Mouse (Mus musculus) urinary bladder, postnatal 14 days (tissue): Measurements from ENCODE around the gene Il17d.
A peak's percentile ranks its signal among the peaks of the same experiment; 100 is the strongest.

Experiments used
- DNase-seq: peaks from one replicate; pipeline ENCODE4 v3.0.0; 2021; ENCODE audit warnings: low spot score

Il17d gene

DNA sequence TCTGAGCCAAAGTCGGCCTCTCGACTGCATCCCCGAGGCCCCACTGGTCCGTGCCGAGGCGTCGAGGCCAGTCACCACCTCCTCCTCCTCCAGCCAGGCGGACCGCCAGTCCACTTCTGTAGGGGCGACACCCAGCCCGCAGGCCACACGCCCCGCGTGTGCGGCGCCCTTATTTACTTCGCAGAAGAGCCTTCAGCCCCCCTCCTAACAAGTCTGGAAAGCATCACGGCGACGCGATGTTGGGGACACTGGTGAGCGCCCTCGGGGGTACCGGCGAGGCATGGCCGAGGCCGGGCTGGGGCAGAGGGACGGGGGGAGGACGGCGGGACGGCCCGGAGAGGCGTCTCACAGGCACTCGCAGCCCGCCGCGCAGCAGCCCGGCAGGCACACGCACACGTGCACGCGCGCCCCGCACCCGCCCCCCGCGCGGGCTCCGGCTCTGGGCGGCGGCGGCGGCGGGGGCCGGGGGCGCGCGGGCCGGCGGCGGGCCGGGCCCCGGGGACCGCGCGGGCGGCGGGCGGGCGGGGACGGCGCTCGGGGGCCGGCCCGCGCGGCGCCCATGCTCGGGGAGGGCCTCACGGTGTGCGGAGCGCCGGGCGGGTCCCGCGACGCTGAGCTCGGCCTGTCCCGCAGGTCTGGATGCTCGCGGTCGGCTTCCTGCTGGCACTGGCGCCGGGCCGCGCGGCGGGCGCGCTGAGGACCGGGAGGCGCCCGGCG is at the start of gene Il17d:
Il17d (plus strand) TSS at position 107 of the 717 bp plus-strand sequence.
- DNase-seq: peak; percentile 21

- peak; percentile 4 for DNase-seq
These were observed 49.5 kb upstream of the Il17d start for GRCm38 (mm10) chr14:57475057-57475456.

DNA sequence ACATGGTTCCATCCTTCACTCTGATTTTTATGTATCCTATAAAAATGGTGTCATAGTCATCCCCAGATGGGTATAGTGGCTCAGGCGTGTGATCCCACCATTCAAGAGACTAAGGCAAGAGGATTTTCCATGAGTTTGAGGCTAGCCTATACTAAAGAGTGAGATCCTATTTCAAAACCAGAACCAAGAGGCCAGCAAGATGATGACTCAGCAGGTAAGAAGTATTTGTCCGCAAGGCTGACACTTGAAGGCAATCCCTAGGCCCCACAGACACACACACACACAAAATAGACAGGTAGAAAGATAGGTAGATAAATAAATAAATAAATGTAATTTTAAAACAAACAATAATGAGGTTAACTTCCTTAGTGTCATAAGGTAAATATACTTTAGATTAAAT is 42.3 kb upstream of the Il17d start:
- no peak for DNase-seq

GRCm38 (mm10) chr14:57484183-57484582 is 40.4 kb upstream of the Il17d start:
- no peak for DNase-seq

DNA sequence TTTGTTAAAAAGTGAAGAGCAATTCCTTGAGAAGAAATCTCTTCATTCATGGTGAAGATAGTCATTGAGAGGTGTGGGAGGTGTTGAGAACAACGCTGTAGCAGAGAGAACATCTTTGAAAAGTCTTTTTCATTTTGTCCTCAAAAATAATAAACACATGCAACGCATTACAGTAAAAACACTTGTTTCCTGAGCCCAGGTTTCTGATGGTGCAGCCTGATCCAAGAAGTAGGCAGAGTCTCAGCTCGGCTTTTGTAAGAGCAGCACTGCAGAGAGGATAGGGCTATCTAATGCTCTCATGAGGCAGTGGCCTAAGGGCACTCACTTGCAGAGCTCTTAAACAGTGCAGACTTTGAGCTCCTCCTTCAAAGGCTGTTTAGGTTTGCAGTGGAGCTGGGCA is 34.9 kb upstream of the Il17d start:
- no peak for DNase-seq

DNA sequence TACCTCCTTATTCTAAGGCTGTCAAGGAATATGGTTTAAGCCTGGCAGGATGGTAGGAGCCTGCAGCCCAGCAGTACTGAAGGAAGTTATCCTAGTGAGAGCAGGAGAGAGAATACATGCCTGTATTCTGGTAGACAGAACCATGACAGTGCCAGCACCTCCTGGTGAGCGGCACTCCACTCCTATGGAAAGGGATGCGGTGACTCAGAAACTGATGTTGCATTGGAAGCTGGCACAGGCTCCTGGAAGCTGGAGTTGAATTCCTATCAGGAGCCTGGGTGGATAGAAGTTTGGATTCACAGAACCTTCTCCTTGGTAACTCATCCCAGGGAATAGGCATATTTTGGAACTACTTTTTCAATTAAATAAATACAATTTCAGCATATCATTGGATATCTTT is 30.7 kb upstream of the Il17d start:
- no peak for DNase-seq

DNA sequence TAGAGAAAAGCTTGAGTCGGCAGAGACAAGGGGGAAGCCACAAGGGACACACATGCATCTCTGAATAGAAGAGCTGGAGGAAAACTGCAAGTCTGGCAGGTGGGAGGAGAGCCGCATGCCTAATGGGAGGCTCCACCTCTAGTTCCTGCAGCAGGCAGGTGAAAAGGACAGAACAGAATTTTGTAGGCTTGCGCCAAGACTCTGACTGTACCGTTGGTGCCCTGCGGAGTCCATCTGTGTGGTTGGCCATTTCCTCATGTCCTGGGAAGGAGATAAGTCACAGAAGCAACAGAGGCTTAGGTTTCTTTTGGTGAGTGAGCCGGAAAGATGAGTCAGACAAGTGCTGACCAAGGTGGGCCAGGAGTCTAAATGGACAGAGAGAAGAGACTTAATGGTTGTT is 20.8 kb upstream of the Il17d start:
- DNase-seq: no peak

DNA sequence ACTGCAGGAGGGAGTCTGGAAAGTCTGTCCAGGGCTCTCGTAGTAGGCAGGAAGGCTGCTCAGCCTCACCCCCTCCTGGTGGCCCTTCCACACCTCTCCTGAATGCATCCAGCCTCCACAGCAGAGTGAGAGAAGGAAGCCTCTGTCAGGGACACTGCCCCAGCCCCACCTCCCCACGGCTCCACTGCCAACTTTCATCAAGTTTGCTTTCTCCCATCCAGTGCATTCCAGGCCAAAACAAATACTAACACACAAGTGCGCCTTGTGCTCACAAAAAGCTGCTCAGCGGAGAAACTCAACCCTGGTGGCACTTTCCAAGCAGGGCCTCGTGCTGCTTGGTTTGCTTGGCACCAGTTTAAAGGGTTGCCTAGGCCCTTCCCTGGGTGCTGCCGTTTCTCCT is 15.0 kb upstream of the Il17d start:
- DNase-seq: peak; percentile 15

- DNase-seq: no peak
These were observed 9.3 kb upstream of the Il17d start for GRCm38 (mm10) chr14:57515156-57515762.

DNA sequence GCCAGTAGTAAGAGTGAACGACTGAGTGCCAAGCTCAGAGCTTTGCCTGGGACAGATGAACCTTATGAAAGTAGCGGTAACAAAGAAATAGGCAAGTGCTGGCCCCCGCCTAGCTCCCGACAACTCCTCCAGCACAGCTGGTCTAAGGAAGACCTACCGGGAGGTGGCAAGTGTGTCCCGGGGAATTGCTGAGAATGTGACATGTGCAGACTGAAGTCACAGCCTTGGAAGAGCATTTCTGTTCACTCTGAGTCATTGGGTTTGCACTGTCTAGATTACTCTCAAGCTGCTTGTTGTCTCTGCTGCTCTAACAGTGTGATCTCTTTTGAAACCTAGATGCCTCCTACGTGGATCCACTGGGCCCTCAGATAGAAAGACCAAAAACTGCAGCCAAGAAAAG is 7.6 kb upstream of the Il17d start:
- DNase-seq: no peak

DNA sequence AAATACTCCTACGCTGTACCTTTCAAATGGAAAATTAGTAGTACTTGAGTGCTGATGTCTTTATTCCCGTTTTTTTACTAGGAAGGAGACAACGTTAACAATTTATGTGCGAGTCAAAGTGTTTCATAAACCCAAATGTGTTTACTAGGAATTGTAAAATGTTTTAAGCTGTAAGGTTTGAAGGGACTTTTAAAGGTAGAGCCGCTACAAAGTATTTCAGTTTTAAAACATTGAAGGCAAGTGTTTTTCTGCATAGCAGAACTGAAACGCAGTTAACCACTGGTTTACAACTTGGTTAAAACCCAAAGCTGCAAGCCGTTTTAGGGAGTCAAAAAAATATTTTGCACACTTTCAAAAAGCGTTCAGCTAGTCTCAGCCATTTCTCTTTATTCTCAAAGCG is 815 bp upstream of the Il17d start:
- DNase-seq: no peak

DNA sequence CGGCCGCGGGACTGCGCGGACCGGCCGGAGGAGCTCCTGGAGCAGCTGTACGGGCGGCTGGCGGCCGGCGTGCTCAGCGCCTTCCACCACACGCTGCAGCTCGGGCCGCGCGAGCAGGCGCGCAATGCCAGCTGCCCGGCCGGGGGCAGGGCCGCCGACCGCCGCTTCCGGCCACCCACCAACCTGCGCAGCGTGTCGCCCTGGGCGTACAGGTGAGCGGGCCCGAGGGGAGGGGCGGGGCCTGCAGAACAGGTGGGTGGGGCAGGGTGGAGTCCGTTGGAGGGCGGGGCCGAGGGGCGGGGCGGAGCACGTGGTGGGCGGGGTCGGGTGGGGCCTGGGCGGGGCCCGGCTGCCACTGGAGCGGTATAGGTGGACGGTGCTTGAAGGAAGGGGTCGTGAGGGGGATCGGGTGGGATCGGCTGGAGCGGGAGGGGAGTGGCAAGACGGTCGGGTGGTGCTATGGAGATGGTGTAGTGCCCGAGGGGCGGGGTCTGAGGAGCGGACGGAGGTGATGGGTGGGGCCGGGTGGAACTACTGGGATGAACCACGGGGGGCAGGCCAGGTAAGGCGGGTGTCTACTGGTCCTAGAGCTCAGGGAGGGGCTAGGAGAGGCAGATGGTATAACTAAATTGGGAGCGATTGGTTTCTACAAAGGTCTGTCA is 942 bp downstream of the Il17d start:
- DNase-seq: peak; percentile 82

- no peak for DNase-seq
These were observed 1.6 kb downstream of the Il17d start for GRCm38 (mm10) chr14:57526050-57526623.

DNA sequence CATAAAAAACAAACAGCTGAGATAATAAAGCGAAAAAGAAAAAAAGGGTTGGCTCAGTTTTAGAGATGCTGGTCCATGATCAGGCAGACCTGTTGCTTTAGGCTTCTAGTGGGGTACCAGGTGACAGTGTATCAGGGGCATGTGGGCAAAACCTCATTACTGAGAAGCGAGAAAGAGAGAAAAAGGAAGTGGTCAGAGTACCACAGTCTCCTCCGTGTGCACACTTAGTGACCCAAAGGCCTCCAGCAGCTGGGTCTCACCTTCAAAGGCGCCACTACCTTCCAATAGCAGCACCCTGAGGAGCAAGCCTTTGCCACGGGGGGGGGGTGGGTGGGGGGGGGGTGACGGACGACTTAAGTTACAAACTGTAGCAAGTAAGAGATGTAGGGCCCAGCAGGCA is 2.5 kb downstream of the Il17d start:
- DNase-seq: no peak

DNA sequence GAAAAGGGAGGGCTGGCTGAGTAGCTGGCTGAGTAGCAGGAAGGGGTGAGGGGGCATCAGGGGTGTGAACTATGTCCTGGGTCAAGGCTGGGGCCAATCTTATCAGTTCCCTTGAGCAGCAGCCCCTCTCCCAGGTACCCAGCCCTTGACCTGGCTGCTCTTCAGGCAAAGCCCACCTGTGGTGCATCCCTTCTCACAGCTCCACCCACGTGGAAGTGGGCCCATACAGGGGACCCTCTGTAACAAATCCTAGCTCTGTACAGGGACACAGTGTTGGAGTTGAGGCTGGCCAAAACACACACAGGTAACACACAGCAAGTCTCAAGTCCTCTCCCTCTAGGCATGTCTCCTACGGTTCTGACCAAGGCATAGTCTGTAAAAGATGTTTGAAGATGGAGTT is 3.0 kb downstream of the Il17d start:
- no peak for DNase-seq

DNA sequence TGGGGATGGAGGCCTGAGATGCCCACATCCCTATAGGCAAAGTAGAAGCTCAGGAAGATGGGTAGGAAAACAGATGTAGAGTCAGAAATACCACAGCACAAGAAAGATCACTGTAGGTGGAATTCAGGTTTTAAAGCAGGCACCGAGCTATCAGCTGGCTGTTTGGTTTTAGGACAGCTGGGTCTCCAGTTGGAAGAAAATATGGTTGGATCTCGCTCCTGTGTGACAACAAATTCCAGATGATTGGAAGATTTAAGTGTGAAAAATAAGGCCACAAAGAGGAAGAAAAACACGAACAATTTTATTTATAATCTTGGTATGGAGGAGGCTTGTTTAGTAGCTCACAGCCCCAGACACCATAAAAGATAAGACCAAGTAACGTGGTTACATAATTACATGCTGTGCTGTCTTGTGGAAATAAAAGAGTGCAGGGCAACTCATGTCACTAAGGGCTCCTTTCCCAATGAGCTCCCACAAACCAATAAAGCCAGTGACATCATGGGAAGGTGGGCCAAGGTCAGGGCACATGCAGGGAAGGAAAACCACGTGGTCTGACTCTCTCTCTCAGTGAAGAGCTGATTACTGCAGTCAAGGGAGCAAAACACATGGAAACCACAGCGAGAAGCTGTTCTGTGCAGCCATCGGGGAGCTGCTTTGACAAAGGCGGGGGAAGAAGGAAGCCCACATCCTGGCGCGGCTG is 4.7 kb downstream of the Il17d start:
- DNase-seq: no peak

- no peak for DNase-seq
These were observed 5.4 kb downstream of the Il17d start for GRCm38 (mm10) chr14:57529786-57530515.

- DNase-seq: no peak
These were observed 8.0 kb downstream of the Il17d start for GRCm38 (mm10) chr14:57532577-57532976.

DNA sequence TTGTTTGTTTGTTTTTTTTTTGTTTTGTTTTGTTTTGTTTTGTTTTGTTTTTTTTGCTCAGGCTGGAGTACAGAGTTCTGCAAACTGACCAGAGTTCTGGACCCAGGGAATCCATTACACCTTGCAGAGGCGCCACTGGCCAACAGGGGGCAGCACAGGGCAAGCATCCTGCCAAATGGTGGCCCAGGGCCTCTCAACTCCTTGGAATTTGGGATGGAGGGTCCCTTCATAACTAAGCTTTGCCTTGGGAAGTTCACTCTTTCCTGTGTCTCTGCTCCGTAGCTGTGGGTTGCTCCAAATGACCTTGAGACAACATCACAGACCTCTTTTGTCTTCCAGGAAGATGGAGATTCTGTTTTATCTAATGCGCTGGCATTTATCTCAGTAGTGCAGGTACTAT is 8.6 kb downstream of the Il17d start:
- DNase-seq: peak; percentile 56

DNA sequence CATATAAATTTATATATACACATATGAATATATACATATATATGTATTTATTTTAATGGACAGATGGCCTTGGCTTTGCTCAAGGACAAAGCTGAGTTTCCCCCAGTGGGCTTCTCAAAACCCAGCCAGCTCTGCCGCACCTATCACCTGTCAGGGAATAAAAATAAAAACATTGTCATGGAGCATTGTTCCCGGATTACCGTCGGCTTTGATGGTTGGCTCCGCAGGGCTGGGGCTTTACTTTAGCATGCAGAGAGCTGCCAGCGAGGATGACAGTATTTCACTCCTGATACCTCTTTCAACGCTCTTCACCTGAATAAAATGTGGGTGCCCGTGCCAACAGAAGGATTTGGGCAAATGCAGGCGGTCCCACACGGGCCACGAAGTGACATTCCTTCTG is 9.3 kb downstream of the Il17d start:
- DNase-seq: no peak

GRCm38 (mm10) chr14:57534346-57534745 is 9.8 kb downstream of the Il17d start:
- DNase-seq: no peak

GRCm38 (mm10) chr14:57534961-57535360 is 10.4 kb downstream of the Il17d start:
- DNase-seq: peak; percentile 41
